Mouse (Mus musculus) MEL (cell line): ENCODE measurements around the gene Fcamr. TPM values are rescaled to one million over a fixed set of nuclear protein-coding genes. Genes with fewer than 3 reads are reported as not detected.

Experiments used
- DNase-seq: peaks from one replicate; pipeline ENCODE4 v3.0.0; 2011; ENCODE audit warnings: low read depth, low spot score
- H3K27ac ChIP-seq: 2 replicates; pipeline ENCODE4 v1.5.1; 2012; ENCODE audit warnings: low read depth, mild to moderate bottlenecking, control low read depth, low read length, moderate library complexity; ENCODE audit not compliant: control insufficient read depth
- H3K27me3 ChIP-seq, 2 experiments: fragments of 150-350 bp in 1 of 2; sonication (generic) in 1 of 2; 2 replicates each; pipeline ENCODE4 v1.6.1; 2012; ENCODE audit warnings: low read length in 2 of 2, mild to moderate bottlenecking in 2 of 2, improper control_type of control experiment in 1 of 2, moderate library complexity in 1 of 2; ENCODE audit not compliant: insufficient read depth in 2 of 2, control insufficient read depth in 1 of 2
- H3K36me3 ChIP-seq, 2 experiments: 2 replicates each; pipeline ENCODE4 v1.6.1; 2012 to 2014; ENCODE audit warnings: low read length in 2 of 2, improper control_type of control experiment in 1 of 2, inconsistent platforms in 1 of 2, mild to moderate bottlenecking in 1 of 2; ENCODE audit not compliant: insufficient read depth in 2 of 2, control insufficient read depth in 1 of 2
- H3K4me1 ChIP-seq, 2 experiments: fragments of 150-350 bp in 1 of 2; sonication (generic) in 1 of 2; 2 replicates each; pipeline ENCODE4 v1.6.1; 2012; ENCODE audit warnings: low read length in 2 of 2, improper control_type of control experiment in 1 of 2, mild to moderate bottlenecking in 1 of 2; ENCODE audit not compliant: insufficient read depth in 2 of 2, control insufficient read depth in 1 of 2
- H3K4me3 ChIP-seq, 2 experiments: fragments of 150-350 bp in 1 of 2; sonication (generic) in 1 of 2; 2 replicates each; pipeline ENCODE4 v1.5.1; 2012; ENCODE audit warnings: low read depth in 2 of 2, low read length in 2 of 2, mild to moderate bottlenecking in 2 of 2, moderate library complexity in 2 of 2, control low read depth in 1 of 2, improper control_type of control experiment in 1 of 2; ENCODE audit not compliant: control insufficient read depth in 1 of 2, insufficient read depth in 1 of 2
- H3K79me2 ChIP-seq: 2 replicates; pipeline ENCODE4 v1.6.1; 2012; ENCODE audit warnings: mild to moderate bottlenecking, low read length, moderate library complexity; ENCODE audit not compliant: control insufficient read depth, poor library complexity, insufficient read depth
- H3K9ac ChIP-seq: 2 replicates; pipeline ENCODE4 v1.6.1; 2012; ENCODE audit warnings: low read depth, mild to moderate bottlenecking, control low read depth, low read length, moderate library complexity; ENCODE audit not compliant: control insufficient read depth, poor library complexity, severe bottlenecking
- H3K9me3 ChIP-seq: fragments of 150-350 bp; sonication (generic); replicated peaks from 2 replicates; pipeline ENCODE4 v1.6.1; 2012; ENCODE audit warnings: mild to moderate bottlenecking, low read length, improper control_type of control experiment, moderate library complexity; ENCODE audit not compliant: insufficient read depth
- GATA1 ChIP-seq: IDR thresholded peaks from 2 replicates; pipeline ENCODE4 v1.6.1; 2011; ENCODE audit warnings: low read depth, low read length, improper control_type of control experiment
- MYB ChIP-seq: IDR thresholded peaks from 2 replicates; pipeline ENCODE4 v1.6.1; 2011; ENCODE audit warnings: mild to moderate bottlenecking, low read depth, low read length, improper control_type of control experiment
- SIN3A ChIP-seq: IDR thresholded peaks from 2 replicates; pipeline ENCODE4 v1.6.1; 2012; ENCODE audit warnings: low read length, improper control_type of control experiment, inconsistent platforms
- TCF12 ChIP-seq: IDR thresholded peaks from 2 replicates; pipeline ENCODE4 v1.6.1; 2014; ENCODE audit warnings: low read depth, mild to moderate bottlenecking, inconsistent platforms, low read length, improper control_type of control experiment, moderate library complexity
- UBTF ChIP-seq: IDR thresholded peaks from 2 replicates; pipeline ENCODE4 v1.6.1; 2012; ENCODE audit warnings: low read depth, mild to moderate bottlenecking, inconsistent platforms, low read length, improper control_type of control experiment, moderate library complexity, borderline replicate concordance; ENCODE audit not compliant: insufficient read depth
- ZMIZ1 ChIP-seq: IDR thresholded peaks from 2 replicates; pipeline ENCODE4 v1.6.1; 2012; ENCODE audit warnings: low read depth, mild to moderate bottlenecking, inconsistent platforms, low read length, improper control_type of control experiment, moderate library complexity
- polyA plus RNA-seq, 2 experiments: library from polyadenylated mRNA; stranded (reverse) in 1 of 2; unstranded in 1 of 2; fragments of >175 nt in 1 of 2; fragments of >200 nt in 1 of 2; gene quantifications; 2 replicates each; pipeline versions ENCODE4 v1.2.1 to v1.2.4; 2012; ENCODE audit warnings: low replicate concordance in 2 of 2, low read depth in 1 of 2; ENCODE audit not compliant: insufficient read length in 2 of 2, insufficient read depth in 1 of 2, missing spikeins in 1 of 2
- total RNA-seq: library from RNA; depleted of rRNA; stranded (reverse); fragments of 300-350 nt; gene quantifications from 2 replicates; pipeline ENCODE4 v1.2.3, GENCODE M21; 2012; rRNA removed

Fcamr gene
- total and polyA plus RNA-seq, 3 experiments: not detected

DNA sequence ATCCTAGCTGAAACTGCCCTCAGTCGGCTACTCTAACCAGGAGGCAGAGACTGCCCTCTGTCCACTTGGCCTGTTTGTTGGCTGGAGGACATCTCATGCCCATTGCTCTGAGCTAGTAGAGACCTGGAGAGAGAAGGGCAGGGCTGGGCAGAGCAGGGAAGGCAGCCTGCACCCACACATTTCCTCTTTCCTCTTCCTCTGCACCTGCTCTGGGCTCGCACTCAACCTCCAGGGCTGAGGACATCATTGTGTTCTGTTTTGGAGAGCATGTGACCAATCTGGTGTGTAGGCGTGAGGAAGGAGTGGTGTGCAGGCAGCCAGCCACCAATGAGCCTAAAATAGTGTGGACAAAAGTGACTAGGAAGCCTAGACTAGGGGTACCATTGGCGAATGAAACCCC, 63.5 kb downstream of the Fcamr start:
- Histone ChIP-seq H3K27ac (no peak overlapping the region), H3K79me2 (no peaks in the 10 kb centered on the region), H3K27me3 (no peaks in the 10 kb centered on the region; a peak in 2 of 4 replicates), H3K36me3 (no peaks in the 10 kb centered on the region), H3K4me1 (0 out of 4 replicates have a peak, but pooled peaks cover 0 to 2% of the 10 kb centered on the region in 2 experiments), H3K9me3 (no peaks in the 10 kb centered on the region), H3K9ac (no peak overlapping the region), H3K4me3 (no peak overlapping the region)
- DNase-seq: no peak
- TF ChIP-seq ZMIZ1 (no peak), MYB (no peak), TCF12 (no peak), UBTF (no peak), SIN3A (no peak), GATA1 (no peak)

Other genes with a start within 250 kb of the Fcamr start
- not detected in 2 replicates for gene Zp3r, start 171.3 kb upstream of the Fcamr start, total RNA-seq
- not detected for gene Zp3r, start 171.3 kb upstream of the Fcamr start, polyA plus RNA-seq
- gene C4bp, start 139.3 kb upstream of the Fcamr start, total RNA-seq: not detected in 2 replicates
- gene C4bp, start 139.3 kb upstream of the Fcamr start, polyA plus RNA-seq: not detected
- not detected in 2 replicates for gene Gm29427, start 85.1 kb upstream of the Fcamr start, total RNA-seq
- gene Gm29427, start 85.1 kb upstream of the Fcamr start, polyA plus RNA-seq: not detected
- 7.1 and 8.6 TPM in 2 replicates for gene Yod1, start 83.6 kb upstream of the Fcamr start, total RNA-seq
- 1 to 10 TPM in 1 of 2 experiments, not detected in 1; 6.1 TPM for gene Yod1, start 83.6 kb upstream of the Fcamr start, polyA plus RNA-seq
- gene Pfkfb2, start 71.6 kb upstream of the Fcamr start, total RNA-seq: 11.3 and 13.6 TPM in 2 replicates
- 10 to 100 TPM in 1 of 2 experiments, not detected in 1; 13.9 TPM for gene Pfkfb2, start 71.6 kb upstream of the Fcamr start, polyA plus RNA-seq
- 0.31 and 0.39 TPM in 2 replicates for gene AA986860, start 68.9 kb upstream of the Fcamr start, total RNA-seq
- gene AA986860, start 68.9 kb upstream of the Fcamr start, polyA plus RNA-seq: under 1 TPM in 1 of 2 experiments, not detected in 1; 0.58 TPM
- not detected in 2 replicates for gene Pigr, start 25.8 kb downstream of the Fcamr start, total RNA-seq
- not detected for gene Pigr, start 25.8 kb downstream of the Fcamr start, polyA plus RNA-seq
- gene Fcmr, start 64.8 kb downstream of the Fcamr start, total RNA-seq: not detected in 2 replicates
- not detected for gene Fcmr, start 64.8 kb downstream of the Fcamr start, polyA plus RNA-seq
- gene Il24, start 86.6 kb downstream of the Fcamr start, total RNA-seq: not detected in 2 replicates
- not detected for gene Il24, start 86.6 kb downstream of the Fcamr start, polyA plus RNA-seq
- gene Il20, start 110.5 kb downstream of the Fcamr start, total RNA-seq: not detected in 2 replicates
- gene Il20, start 110.5 kb downstream of the Fcamr start, polyA plus RNA-seq: not detected
- not detected in 2 replicates for gene Il19, start 139.2 kb downstream of the Fcamr start, total RNA-seq
- not detected for gene Il19, start 139.2 kb downstream of the Fcamr start, polyA plus RNA-seq
- not detected in 2 replicates for gene Il10, start 218.9 kb downstream of the Fcamr start, total RNA-seq
- gene Il10, start 218.9 kb downstream of the Fcamr start, polyA plus RNA-seq: not detected